Mouse (Mus musculus) heart, embryonic 15.5 days (tissue): ENCODE data around the gene Il17rd. TPM values are rescaled to one million over a fixed set of nuclear protein-coding genes. Genes with fewer than 3 reads are reported as not detected.
A peak's percentile ranks its signal among the peaks of the same experiment; 100 is the strongest.

Experiments used
- ATAC-seq: fragments of 200-750 bp; cut with Nextera tagmentation; replicated peaks from 2 replicates; pipeline ENCODE4 v1.8.0; 2017; ENCODE audit warnings: low read depth, moderate TSS enrichment; ENCODE audit not compliant: insufficient number of reproducible peaks, insufficient read depth, low FRiP score
- H3K27ac ChIP-seq: fragments of 300-500 bp; sonication (generic); 2 replicates; pipeline ENCODE4 v1.5.1; 2015; ENCODE audit warnings: mild to moderate bottlenecking, inconsistent platforms
- H3K27me3 ChIP-seq: fragments of 300-500 bp; sonication (generic); 2 replicates; pipeline ENCODE4 v1.6.1; 2015; ENCODE audit warnings: inconsistent platforms
- H3K36me3 ChIP-seq: fragments of 300-500 bp; sonication (generic); 2 replicates; pipeline ENCODE4 v1.6.1; 2015; ENCODE audit warnings: mild to moderate bottlenecking, inconsistent platforms
- H3K4me1 ChIP-seq: fragments of 300-500 bp; sonication (generic); replicated peaks from 2 replicates; pipeline ENCODE4 v1.6.1; 2015; ENCODE audit warnings: inconsistent platforms
- H3K4me2 ChIP-seq: fragments of 300-500 bp; sonication (generic); 2 replicates; pipeline ENCODE4 v1.6.1; 2015; ENCODE audit warnings: inconsistent platforms, mild to moderate bottlenecking, moderate library complexity
- H3K4me3 ChIP-seq: fragments of 300-500 bp; sonication (generic); 2 replicates; pipeline ENCODE4 v1.5.1; 2015; ENCODE audit warnings: mild to moderate bottlenecking, inconsistent platforms
- H3K9ac ChIP-seq: fragments of 300-500 bp; sonication (generic); 2 replicates; pipeline ENCODE4 v1.6.1; 2015; ENCODE audit warnings: mild to moderate bottlenecking, inconsistent platforms
- H3K9me3 ChIP-seq: fragments of 300-500 bp; sonication (generic); replicated peaks from 2 replicates; pipeline ENCODE4 v1.6.1; 2016; ENCODE audit warnings: inconsistent platforms
- WGBS: fragments of 180-500 bp; shearing (Covaris S2); methylation state at CpG from one replicate; pipeline ENCODE4 v1.1.7; 2015; ENCODE audit warnings: mixed read lengths; 5-methylcytosine and 5-hydroxymethylcytosine counted together
- polyA plus RNA-seq: library from polyadenylated mRNA; unstranded; fragments of >200 nt; fragmentation: Nextera tagmentation; extraction: Ambion mirVana; gene quantifications from 2 replicates; pipeline ENCODE4 v1.2.1, GENCODE M21; 2015

Gene Il17rd
- 1.1 and 1.2 TPM in 2 replicates for polyA plus RNA-seq

- Histone ChIP-seq H3K9ac (peak within 1 kb of the TSS; percentile 72), H3K9me3 (no peaks in the 10 kb centered on the region), H3K4me2 (peak within 1 kb of the TSS; percentile 97), H3K27ac (peak within 1 kb of the TSS; percentile 60), H3K27me3 (no peaks in the 10 kb centered on the region), H3K4me3 (peak within 1 kb of the TSS; percentile 78), H3K36me3 (no peaks in the 10 kb centered on the region), H3K4me1 (peaks cover 24% of the 10 kb centered on the region)
- 1% methylated on average over 27 of the region's 29 CpGs for WGBS
- ATAC-seq, result peak; percentile 92
These were observed at the start of gene Il17rd for GRCm38 (mm10) chr14:27038783-27039182. Gene Il17rd, plus strand, starts transcription at chr14:27038941.

- Histone ChIP-seq H3K9me3 (no peaks in the 10 kb centered on the region), H3K27me3 (no peaks in the 10 kb centered on the region), H3K4me3 (no peak overlapping the region), H3K27ac (no peak overlapping the region), H3K9ac (no peak overlapping the region), H3K4me1 (peaks cover 13% of the 10 kb centered on the region), H3K36me3 (no peaks in the 10 kb centered on the region), H3K4me2 (no peak overlapping the region)
- ATAC-seq, result no peak
- 76% methylated on average over 18 of the region's 18 CpGs for WGBS
These were observed 47.1 kb upstream of the Il17rd start for GRCm38 (mm10) chr14:26991622-26992021.

- no peak overlapping the region for H3K4me3 ChIP-seq
- H3K36me3 ChIP-seq, result no peaks in the 10 kb centered on the region
- peak overlapping the region; percentile 73; the same call in 1 of the 2 replicates for H3K4me2 ChIP-seq
- ATAC-seq, result no peak
- no peaks in the 10 kb centered on the region for H3K27me3 ChIP-seq
- no peaks in the 10 kb centered on the region for H3K9me3 ChIP-seq
- WGBS, result 28% methylated on average over 3 of the region's 3 CpGs
- H3K4me1 ChIP-seq, result peaks cover 13% of the 10 kb centered on the region
- H3K27ac ChIP-seq, result peak overlapping the region; percentile 57
- H3K9ac ChIP-seq, result no peak overlapping the region
These were observed 45.3 kb upstream of the Il17rd start for GRCm38 (mm10) chr14:26993427-26993826.

GRCm38 (mm10) chr14:26994211-26994741 lies 44.5 kb upstream of the Il17rd start, which contains the start of gene Hesx1:
Gene Hesx1, plus strand, starts transcription at chr14:26994416.
- Histone ChIP-seq H3K4me3 (peak within 1 kb of the TSS; percentile 50), H3K9me3 (no peaks in the 10 kb centered on the region), H3K27ac (peak within 1 kb of the TSS; percentile 57), H3K36me3 (no peaks in the 10 kb centered on the region), H3K9ac (peak within 1 kb of the TSS; percentile 22; the same call in 1 of the 2 replicates), H3K4me2 (peak within 1 kb of the TSS; percentile 73), H3K27me3 (no peaks in the 10 kb centered on the region), H3K4me1 (peaks cover 13% of the 10 kb centered on the region)
- peak; percentile 70; the same call in 1 of the 2 replicates for ATAC-seq
- 6% methylated on average over 16 of the region's 16 CpGs for WGBS

- Histone ChIP-seq H3K36me3 (no peaks in the 10 kb centered on the region), H3K4me1 (peaks cover 18% of the 10 kb centered on the region), H3K9me3 (no peaks in the 10 kb centered on the region), H3K4me2 (no peak overlapping the region), H3K27me3 (peaks cover 6% of the 10 kb centered on the region; the same call in 1 of the 2 replicates), H3K27ac (no peak overlapping the region), H3K9ac (no peak overlapping the region), H3K4me3 (no peak overlapping the region)
- no peak for ATAC-seq
These were observed 42.5 kb upstream of the Il17rd start for GRCm38 (mm10) chr14:26996257-26996656.

GRCm38 (mm10) chr14:27000386-27000785 lies 38.4 kb upstream of the Il17rd start:
- peaks cover 10% of the 10 kb centered on the region; the same call in 1 of the 2 replicates for H3K27me3 ChIP-seq
- 0 out of 2 replicates have a peak, but pooled peaks cover 4% of the 10 kb centered on the region for H3K4me1 ChIP-seq
- H3K9me3 ChIP-seq, result no peaks in the 10 kb centered on the region
- peak overlapping the region; percentile 48 for H3K4me2 ChIP-seq
- H3K27ac ChIP-seq, result no peak overlapping the region
- H3K36me3 ChIP-seq, result no peaks in the 10 kb centered on the region
- ATAC-seq, result no peak
- H3K9ac ChIP-seq, result no peak overlapping the region
- WGBS, result 6% methylated on average over 11 of the region's 11 CpGs
- H3K4me3 ChIP-seq, result 0 out of 2 replicates have a peak overlapping the region, but pooled peaks have one; percentile 3

GRCm38 (mm10) chr14:27004906-27005305 lies 33.8 kb upstream of the Il17rd start:
- WGBS, result 67% methylated on average over 7 of the region's 7 CpGs

GRCm38 (mm10) chr14:27005937-27006336 lies 32.8 kb upstream of the Il17rd start:
- H3K9me3 ChIP-seq, result no peaks in the 10 kb centered on the region
- ATAC-seq, result no peak
- no peak overlapping the region for H3K9ac ChIP-seq
- H3K36me3 ChIP-seq, result no peaks in the 10 kb centered on the region
- H3K27ac ChIP-seq, result no peak overlapping the region
- H3K4me2 ChIP-seq, result no peak overlapping the region
- H3K4me3 ChIP-seq, result no peak overlapping the region
- WGBS, result 30% methylated on average over 6 of the region's 6 CpGs
- H3K4me1 ChIP-seq, result no peaks in the 10 kb centered on the region
- H3K27me3 ChIP-seq, result peaks cover 6% of the 10 kb centered on the region; the same call in 1 of the 2 replicates

More at GRCm38 (mm10) chr14:27004906-27005305, 33.8 kb upstream of the Il17rd start:
- H3K9ac ChIP-seq, result no peak overlapping the region
- no peaks in the 10 kb centered on the region for H3K36me3 ChIP-seq
- H3K9me3 ChIP-seq, result no peaks in the 10 kb centered on the region
- H3K4me2 ChIP-seq, result no peak overlapping the region
- no peak overlapping the region for H3K27ac ChIP-seq
- ATAC-seq, result no peak
- no peak overlapping the region for H3K4me3 ChIP-seq
- 0 out of 2 replicates have a peak, but pooled peaks cover 4% of the 10 kb centered on the region for H3K4me1 ChIP-seq
- peaks cover 7% of the 10 kb centered on the region; the same call in 1 of the 2 replicates for H3K27me3 ChIP-seq

GRCm38 (mm10) chr14:27011561-27011960 lies 27.2 kb upstream of the Il17rd start:
- no peaks in the 10 kb centered on the region for H3K4me1 ChIP-seq
- H3K9me3 ChIP-seq, result no peaks in the 10 kb centered on the region
- no peak overlapping the region for H3K27ac ChIP-seq
- WGBS, result 69% methylated on average over 5 of the region's 5 CpGs
- H3K4me2 ChIP-seq, result no peak overlapping the region
- H3K4me3 ChIP-seq, result no peak overlapping the region
- H3K9ac ChIP-seq, result no peak overlapping the region
- no peak for ATAC-seq
- no peaks in the 10 kb centered on the region for H3K27me3 ChIP-seq
- no peaks in the 10 kb centered on the region for H3K36me3 ChIP-seq

GRCm38 (mm10) chr14:27013658-27014057 lies 25.1 kb upstream of the Il17rd start:
- Histone ChIP-seq H3K4me3 (no peak overlapping the region), H3K4me2 (no peak overlapping the region), H3K4me1 (no peaks in the 10 kb centered on the region), H3K27me3 (no peaks in the 10 kb centered on the region), H3K9ac (no peak overlapping the region), H3K36me3 (no peaks in the 10 kb centered on the region), H3K9me3 (no peaks in the 10 kb centered on the region), H3K27ac (no peak overlapping the region)
- WGBS, result 42% methylated on average over 4 of the region's 4 CpGs
- no peak for ATAC-seq

GRCm38 (mm10) chr14:27017936-27018335 lies 20.8 kb upstream of the Il17rd start:
- Histone ChIP-seq H3K27ac (no peak overlapping the region), H3K27me3 (no peaks in the 10 kb centered on the region), H3K4me1 (no peaks in the 10 kb centered on the region), H3K9me3 (no peaks in the 10 kb centered on the region), H3K36me3 (no peaks in the 10 kb centered on the region), H3K4me3 (no peak overlapping the region), H3K4me2 (no peak overlapping the region), H3K9ac (no peak overlapping the region)
- 82% methylated on average over 2 of the region's 2 CpGs for WGBS
- no peak for ATAC-seq

- 74% methylated on average over 14 of the region's 14 CpGs for WGBS
- Histone ChIP-seq H3K27ac (no peak overlapping the region), H3K4me1 (no peaks in the 10 kb centered on the region), H3K27me3 (no peaks in the 10 kb centered on the region), H3K36me3 (no peaks in the 10 kb centered on the region), H3K4me2 (no peak overlapping the region), H3K4me3 (no peak overlapping the region), H3K9ac (no peak overlapping the region), H3K9me3 (no peaks in the 10 kb centered on the region)
- no peak for ATAC-seq
These were observed 18.9 kb upstream of the Il17rd start for GRCm38 (mm10) chr14:27019850-27020249.
